Mouse (Mus musculus) lung, postnatal 4 days (tissue): ENCODE results near the gene Plaur.
"Not testable (repeated sequence)": the region's sequence is repeated elsewhere in the genome, so short reads cannot be mapped to it uniquely, and the experiment has no call there.

Experiments
- DNase-seq, 2 experiments: peaks; one replicate each; pipeline ENCODE4 v3.0.0; 2021

Plaur gene

DNA sequence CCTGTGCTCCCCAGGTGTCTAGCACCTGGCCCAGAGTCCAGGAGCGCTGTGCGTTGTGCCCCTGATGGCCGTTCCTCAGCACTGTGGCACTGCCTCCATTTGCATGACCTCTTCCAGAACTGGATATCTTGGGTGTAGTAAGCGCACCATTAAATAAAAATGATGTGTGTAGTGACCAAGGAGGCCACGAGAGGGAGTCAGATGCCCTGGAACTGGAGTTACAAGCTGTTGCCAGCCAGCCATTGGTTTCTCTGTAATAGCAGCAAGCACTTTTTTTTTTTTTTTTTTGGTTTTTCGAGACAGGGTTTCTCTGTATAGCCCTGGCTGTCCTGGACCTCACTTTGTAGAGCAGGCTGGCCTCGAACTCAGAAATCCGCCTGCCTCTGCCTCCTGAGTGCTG, 54.0 kb downstream of the Plaur start:
- DNase-seq = not testable (repeated sequence)

DNA sequence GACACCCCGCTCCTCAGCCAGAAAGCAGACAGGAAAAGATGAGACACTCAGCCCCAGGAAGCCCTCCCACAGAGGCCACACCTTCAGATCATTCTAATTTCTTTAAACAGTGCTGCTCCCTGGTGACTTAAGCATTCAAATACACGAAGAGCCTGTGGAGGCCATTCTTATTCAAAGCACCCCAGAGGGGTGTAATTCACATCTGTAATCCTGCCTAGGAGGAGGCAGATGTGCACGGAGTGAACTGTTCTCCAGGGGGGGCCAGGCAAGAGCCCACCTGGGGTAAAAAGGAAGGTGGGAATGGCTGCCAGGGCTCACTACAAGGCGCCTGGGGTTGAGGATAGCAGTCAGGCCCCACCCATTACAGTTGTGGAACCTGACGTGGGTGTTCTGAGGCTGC, 54.8 kb downstream of the Plaur start:
- DNase-seq = no peak

DNA sequence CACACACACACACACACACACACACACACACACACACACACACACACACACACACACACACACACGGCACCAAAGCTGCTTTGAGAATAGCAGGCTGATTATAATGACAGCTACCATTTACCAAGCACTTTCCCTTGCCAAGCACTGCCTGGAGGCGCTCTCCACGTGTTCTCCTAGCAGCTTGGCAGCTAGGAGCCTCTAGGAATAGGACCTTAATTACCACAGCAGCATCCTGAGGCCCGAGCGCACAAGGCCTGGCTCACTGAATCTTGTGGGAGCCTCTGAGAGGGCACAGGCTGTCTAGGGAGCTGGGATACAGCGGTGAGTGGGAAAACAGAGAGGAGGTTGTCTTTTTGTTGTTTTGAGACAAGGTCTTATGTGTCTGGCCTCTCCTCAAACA, 55.4 kb downstream of the Plaur start:
- no peak for DNase-seq

GRCm38 (mm10) chr7:24519130-24519529, 56.8 kb downstream of the Plaur start:
- no peak for DNase-seq

DNA sequence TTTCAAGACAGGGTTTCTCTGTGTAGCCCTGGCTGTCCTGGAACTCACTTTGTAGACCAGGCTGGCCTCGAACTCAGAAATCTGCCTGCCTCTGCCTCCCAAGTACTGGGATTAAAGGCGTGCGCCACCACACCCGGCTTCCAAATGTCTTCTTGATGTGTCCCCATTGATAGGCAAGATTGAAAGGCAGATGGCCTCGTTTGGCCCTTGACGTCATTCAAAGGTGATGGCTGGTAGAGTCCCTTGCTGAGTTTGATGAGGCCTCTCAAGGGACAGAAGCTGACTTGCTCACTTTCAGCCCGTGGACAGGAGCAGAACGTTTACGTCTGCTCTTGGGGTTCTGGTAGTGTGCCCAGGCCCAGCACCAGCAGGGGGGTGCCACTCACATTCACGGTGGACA, 57.8 kb downstream of the Plaur start:
- not testable (repeated sequence) for DNase-seq

GRCm38 (mm10) chr7:24522805-24523204, 60.5 kb downstream of the Plaur start:
- DNase-seq = no peak

DNA sequence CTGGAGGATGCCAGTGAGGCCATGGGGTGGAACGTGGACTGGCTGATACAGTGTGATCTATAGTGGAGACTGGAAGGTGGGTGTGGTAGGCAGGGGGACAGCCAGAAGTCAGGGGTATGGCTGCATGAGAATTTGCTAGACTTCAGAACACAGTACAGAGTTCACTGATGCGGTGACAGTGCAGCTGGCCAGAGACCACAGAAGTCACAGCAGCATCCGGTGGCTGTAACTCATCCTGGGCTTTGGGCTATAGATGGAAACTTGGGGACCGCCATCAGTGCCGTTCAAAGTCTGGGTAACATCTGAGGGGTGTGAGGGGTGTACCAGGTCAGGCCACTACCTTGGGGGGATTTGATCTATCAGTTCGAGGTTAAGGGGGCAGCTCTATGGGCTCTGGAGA, 61.4 kb downstream of the Plaur start:
- DNase-seq = no peak

DNA sequence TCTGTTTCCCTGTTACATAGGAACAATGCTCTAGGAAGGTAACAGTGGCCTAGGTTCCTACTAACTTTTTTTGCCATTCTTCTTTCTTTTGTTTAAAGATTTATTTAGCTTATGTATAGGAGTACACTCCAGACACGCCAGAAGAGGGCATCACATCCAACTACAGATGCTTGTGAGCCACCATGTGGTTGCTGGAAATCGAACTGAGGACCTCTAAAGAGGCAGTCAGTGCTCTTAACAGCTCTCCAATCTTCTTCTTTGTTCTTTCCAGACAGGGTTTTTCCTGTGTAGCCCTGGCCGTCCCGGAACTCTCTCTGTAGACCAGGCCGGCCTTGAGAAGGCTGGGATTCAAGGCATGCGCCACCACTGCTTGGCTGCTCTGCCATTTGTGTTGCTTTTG, 62.7 kb downstream of the Plaur start:
- no peak for DNase-seq
